Mouse (Mus musculus): ENCODE results near the gene Ispd. TPM values are rescaled to one million over a fixed set of nuclear protein-coding genes. Genes with fewer than 3 reads are reported as not detected.

Gene Ispd
- total RNA-seq, 2 experiments from 2014 or later = 7.8 to 10.1 TPM

DNA sequence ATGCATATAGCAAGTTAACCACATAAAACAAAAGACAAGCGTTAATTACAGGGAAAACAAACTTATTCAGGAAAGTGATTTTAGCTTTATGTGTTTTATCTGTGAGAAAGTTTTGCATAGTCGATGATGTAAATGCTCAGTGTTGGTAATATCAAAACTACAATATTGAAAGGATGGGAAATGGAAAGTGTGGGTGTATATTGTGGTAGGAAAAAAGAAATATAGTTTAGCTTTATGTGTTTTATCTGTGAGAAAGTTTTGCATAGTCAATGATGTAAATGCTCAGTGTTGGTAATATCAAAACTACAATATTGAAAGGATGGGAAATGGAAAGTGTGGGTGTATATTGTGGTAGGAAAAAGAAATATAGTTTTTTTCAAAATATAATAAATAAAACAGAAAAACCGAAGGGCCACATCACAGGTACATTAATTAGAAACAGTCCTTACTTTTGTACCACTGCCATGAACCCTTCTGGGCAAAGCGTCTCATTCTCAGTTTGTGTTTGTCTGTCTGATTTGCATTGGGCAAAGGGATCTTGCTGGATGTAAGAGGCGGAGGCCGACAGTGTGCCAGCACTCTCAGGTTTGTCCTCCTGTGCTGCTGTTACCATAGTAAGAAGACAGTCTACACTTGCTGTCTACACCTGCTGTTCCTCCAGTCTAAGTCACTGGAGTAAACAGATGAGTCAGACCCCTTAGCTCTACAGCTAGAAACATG lies 87.2 kb downstream of the Ispd start:
- no peak for DNase-seq

- no peak for DNase-seq
These were observed 90.2 kb downstream of the Ispd start for GRCm38 (mm10) chr12:36471411-36471810.

DNA sequence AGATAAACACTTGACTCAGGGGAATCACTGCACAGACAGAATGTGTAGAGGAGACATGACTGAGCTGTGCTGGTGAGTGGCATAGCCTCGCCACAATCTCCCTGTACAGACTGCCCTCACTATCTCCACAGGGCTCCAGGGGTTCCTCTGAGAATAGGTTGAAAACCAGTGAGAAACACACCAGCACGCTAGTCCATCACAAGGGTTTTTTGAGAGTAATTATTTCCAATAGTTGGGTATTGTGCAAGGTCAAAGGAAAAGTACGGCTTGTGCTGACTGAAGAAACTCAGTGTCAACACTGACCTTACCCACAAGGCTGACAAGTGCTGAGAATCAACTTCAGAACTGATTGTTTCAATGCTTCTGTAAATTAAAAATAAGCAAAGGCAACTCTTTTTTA lies 92.9 kb downstream of the Ispd start:
- peak in 1 of 2 experiments; percentile 20 for DNase-seq

GRCm38 (mm10) chr12:36475269-36475668 lies 94.0 kb downstream of the Ispd start:
- DNase-seq = no peak

GRCm38 (mm10) chr12:36476476-36476875 lies 95.2 kb downstream of the Ispd start:
- DNase-seq = no peak

- DNase-seq = peak in 1 of 2 experiments; percentile 7
These were observed 96.3 kb downstream of the Ispd start for GRCm38 (mm10) chr12:36477501-36477900.

- no peak for DNase-seq
These were observed 96.7 kb downstream of the Ispd start for GRCm38 (mm10) chr12:36477926-36478325.

DNA sequence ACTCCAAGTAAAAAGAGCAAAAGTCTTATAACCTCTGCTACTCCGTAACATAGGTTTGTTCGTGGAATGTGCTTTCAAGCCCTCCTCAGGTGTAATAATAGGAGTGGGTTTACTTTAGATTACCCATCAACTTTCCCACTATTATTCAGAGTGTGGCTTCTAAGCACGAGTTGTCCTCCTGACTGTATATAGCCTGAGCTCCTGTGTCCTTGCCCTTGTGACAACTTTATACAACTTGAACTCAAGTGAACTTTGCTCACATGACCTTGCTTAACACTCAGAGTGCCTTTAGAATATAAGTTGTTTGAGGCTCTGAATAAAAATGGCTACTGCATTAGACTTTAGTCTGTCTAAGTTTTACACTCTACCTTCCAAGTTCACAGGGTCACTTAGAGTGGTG lies 100.5 kb downstream of the Ispd start:
- DNase-seq = no peak

DNA sequence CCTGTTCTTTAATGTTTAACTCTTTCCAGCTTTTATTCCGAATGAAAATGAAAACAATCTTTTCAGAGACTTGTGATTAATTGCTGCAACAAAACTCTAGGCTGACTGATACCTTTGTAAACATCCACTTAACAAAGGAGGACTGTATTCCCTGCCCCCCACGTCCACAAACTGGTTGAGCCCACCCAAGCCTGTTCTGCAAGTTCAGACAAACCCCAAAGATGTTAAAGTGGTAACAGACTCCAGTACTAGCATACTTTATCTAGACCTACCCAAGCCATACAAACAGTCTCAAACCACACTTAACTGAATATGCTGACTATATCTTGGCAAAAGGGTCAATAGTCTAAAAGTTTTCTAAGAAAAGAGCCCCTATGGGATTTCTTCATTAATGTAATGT lies 102.1 kb downstream of the Ispd start:
- no peak for DNase-seq

DNA sequence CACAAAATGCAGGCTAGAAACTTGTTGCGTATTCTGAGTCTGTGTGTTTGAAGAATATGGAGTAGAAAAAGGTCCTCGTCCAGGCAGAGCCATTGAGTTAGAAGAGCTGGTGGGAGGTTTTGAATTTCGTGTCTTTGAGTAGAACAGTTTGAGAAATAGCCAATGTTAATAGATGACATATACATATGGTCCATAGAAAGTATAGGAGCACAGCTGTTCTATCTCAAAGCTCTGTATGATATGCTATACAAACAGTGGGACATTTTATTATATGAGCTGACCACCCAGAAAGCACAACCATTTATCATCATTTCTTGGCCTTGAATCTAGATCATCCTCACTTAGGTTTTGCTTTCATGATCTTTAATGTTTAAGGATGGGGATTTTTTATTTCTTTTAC lies 116.3 kb downstream of the Ispd start:
- no peak for DNase-seq

DNA sequence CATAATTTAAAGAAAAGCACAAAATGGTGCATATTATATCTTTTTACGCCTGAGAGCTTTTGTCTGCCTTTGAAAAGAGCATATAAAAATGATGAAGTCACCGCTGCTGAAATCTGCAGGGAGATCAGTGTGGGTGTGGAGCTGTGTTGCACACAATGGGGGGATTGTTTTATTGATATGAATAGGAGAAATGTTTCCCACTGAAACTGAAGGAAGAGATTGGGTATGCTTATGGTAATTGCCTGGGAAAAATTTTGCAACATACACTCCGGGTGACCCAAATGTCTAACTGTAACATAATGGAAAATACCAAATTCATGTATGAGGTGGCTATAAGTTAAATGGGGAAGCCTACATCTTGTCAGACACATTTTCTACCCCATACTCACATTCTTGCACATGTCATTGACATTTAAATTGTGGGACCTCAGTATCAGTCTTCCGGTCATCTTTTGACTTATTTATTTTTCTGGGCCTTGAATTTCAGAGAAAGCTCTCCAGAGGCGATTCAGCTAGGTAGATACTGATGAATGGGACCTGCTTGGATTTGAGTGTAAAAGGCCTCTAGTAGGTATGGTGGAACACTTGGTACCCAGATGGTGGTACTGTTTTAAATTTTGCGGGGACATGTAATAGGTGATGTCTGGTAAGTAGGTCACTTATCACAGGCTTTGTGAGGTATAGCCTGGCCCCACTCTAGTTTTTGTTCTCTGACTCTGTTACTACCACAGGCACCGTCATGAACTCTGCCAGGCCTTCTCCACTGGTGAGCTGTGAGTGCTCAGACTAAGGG lies 126.1 kb downstream of the Ispd start:
- no peak for DNase-seq

DNA sequence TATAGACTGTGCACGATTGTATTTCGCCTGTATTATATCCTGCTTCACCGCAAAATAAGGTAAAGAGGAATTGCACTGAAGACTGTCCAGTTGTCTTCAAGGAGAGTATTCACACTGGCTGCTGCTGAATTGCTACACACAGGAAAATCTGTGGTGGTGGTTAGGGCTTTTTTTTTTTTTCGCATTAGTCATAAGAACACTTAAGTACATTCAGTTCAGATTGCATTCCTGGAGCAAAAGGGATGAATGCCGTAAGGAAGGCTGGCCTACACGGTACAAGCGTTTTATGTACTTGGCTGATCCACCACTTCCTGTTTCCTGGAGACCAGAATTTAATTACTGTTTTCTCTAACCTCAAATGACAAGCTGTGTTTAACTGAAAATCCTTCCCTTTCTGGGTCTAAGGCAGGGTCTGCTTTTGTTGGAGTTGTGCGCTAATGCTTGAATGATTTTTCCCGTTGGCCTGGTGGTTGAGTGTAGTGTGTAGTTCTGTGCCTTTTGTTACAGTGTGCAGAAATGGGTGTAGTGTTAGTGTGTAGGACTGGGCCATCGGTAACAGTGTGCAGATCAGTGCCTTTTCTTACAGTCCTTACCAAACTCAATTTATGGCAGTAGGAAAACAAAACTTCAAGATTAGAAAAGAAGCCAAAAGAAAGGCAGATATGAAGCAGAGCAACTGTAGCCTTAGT lies 128.8 kb downstream of the Ispd start:
- DNase-seq = no peak

DNA sequence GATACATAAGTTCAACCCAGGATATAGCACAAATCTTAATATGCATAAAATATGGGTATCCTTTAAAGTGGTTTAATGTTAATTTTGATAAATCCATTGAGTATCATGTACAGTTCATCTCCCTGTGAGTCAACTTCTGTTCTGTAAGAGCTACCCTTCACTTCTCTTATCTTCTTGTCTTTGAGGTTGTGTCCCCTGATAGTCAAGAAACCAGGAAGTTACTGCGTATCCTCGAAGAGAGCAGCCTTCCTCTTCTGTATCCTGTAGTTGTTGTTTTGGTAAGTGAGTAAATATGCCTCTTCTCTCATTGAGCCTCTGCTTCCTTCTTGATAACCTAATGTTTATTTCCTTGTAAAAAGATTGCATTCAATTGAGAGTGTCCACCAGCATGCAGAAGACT lies 140.5 kb downstream of the Ispd start:
- DNase-seq = no peak

- no peak for DNase-seq
These were observed 142.3 kb downstream of the Ispd start for GRCm38 (mm10) chr12:36523515-36523914.

GRCm38 (mm10) chr12:36530920-36531319 lies 149.7 kb downstream of the Ispd start:
- DNase-seq = no peak

DNA sequence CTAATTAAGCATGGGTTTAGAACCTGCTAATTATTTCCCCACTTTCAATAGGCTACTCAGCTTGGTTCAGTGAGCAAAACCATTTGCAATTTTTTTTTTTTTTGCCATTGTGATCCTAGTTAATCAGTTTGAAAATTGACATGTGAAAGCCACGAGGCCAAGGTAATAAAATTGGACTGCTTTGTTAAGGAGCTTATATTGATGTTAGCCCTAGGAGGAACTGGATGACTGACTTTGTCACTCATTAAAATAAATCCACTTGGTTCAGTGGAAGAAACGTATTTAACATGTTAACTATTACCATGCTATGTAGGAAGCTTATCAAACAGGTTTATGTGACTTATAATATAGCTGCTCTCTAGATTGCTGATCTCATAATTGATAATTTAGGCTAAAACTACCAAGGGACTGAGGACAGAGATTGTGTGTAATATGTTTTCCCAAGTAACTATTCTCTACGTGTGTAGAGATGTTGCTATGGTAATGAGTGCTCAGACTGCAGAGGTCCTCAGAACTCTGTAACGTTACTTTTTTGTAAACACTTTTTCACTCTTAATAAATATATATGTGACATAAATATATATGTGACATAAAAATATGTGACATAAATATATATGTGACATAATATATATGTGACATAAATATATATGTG lies 150.3 kb downstream of the Ispd start:
- DNase-seq = no peak

- no peak for DNase-seq
These were observed 151.3 kb downstream of the Ispd start for GRCm38 (mm10) chr12:36532525-36532924.

- no peak for DNase-seq
These were observed 152.1 kb downstream of the Ispd start for GRCm38 (mm10) chr12:36533160-36533900.

- no peak for DNase-seq
These were observed 153.3 kb downstream of the Ispd start for GRCm38 (mm10) chr12:36534589-36534988.

- no peak for DNase-seq
These were observed 164.1 kb downstream of the Ispd start for GRCm38 (mm10) chr12:36545318-36545717.

DNA sequence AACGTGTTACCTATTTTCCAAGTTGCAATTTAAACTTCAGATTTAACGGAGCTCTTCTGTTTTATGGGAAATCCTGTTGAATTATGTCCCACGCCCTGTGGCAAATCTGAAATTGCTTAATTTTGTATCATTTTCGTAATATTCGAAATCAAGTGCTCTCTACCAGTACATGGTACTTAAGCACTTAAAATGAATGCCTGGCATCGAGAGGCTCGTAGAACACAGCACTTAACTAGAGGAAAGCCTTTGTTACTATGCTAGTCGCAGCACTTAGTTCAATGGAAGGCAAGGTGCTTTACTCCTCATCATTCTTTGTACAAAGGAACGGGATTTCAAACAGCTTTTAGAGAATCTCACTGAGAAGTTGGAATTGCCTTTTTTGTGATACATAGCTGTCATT lies 168.2 kb downstream of the Ispd start:
- no peak for DNase-seq

- DNase-seq = no peak
These were observed 173.4 kb downstream of the Ispd start for GRCm38 (mm10) chr12:36554697-36555096.
